Mouse (Mus musculus): Measurements from ENCODE around the gene BC016579.

Gene BC016579

GRCm38 (mm10) chr16:45653934-45654332, at the start of gene BC016579:
Gene BC016579, minus strand, starts transcription at chr16:45654068.
- peak; percentile 10 for DNase-seq (ENCODE audit: low spot score)

DNA sequence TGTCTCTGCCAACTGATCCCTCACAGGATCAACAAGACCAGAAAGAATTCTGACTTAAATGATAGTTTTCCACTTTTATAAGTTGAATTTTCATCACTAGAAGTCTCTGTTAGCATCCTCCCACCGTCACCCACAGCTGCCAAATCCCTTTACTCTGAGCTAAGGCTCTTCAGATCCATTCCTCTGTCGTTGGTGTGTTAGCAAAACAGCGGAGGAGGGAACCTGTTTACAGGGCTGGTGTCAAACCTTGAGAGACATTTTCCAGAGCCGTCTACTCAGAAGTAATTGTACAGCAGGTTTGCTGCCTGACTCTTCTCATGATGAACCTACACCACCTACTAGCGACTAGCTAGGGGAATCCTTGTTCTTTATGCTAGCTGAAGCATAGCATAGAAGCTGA, 45.4 kb upstream of the BC016579 start:
- no peak for DNase-seq (ENCODE audit: low spot score)

- no peak for DNase-seq (ENCODE audit: low spot score)
Measured at GRCm38 (mm10) chr16:45697996-45698395, 44.1 kb upstream of the BC016579 start.

GRCm38 (mm10) chr16:45695445-45696160, 41.7 kb upstream of the BC016579 start:
- DNase-seq (ENCODE audit: low spot score), result no peak

GRCm38 (mm10) chr16:45693558-45693957, 39.7 kb upstream of the BC016579 start, which contains the start of gene Tmprss7:
Gene Tmprss7, minus strand, starts transcription at chr16:45693658.
- no peak for DNase-seq (ENCODE audit: low spot score)

DNA sequence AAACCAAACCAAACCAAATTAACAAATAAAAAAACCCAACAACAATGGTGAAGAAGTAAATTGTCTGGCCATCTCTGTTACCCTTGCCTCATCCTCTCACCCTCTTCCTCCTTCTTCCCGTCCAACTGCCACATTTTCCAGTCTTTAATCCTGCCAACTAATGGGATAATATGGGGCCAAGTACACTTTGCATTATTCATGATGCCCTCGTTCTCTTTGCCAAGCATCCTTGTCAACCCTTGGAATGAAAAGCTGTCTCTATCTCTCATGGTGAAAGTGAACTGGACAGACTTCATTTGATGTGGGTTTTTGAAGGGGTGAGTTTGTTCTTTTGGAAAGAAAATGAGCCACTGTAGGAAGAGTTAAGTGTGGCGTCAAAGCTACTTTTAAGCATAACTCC, 39.0 kb upstream of the BC016579 start:
- DNase-seq (ENCODE audit: low spot score), result no peak

- peak; percentile 53 for DNase-seq (ENCODE audit: low spot score)
Measured at GRCm38 (mm10) chr16:45690178-45690577, 36.3 kb upstream of the BC016579 start.

GRCm38 (mm10) chr16:45686833-45687232, 33.0 kb upstream of the BC016579 start:
- no peak for DNase-seq (ENCODE audit: low spot score)

DNA sequence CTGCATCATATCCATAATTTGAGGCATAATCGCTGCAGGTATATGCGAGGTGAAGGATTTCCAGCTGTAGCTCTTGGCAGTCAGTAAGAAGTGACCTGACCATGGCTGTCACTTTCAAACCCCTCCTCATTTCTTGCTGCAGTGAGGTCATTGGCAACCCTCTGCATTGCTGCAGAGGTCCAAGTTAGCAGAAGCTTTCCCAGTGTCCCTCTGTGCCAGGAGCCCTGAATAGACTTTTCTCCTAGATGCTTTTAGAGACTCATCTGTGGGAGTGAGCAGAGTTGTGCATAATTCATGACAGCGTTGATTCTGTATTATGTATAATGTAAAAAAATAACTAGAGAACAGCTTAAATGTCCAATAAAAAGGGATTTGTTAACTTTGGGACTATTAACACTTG, 31.4 kb upstream of the BC016579 start:
- peak; percentile 21 for DNase-seq (ENCODE audit: low spot score)

DNA sequence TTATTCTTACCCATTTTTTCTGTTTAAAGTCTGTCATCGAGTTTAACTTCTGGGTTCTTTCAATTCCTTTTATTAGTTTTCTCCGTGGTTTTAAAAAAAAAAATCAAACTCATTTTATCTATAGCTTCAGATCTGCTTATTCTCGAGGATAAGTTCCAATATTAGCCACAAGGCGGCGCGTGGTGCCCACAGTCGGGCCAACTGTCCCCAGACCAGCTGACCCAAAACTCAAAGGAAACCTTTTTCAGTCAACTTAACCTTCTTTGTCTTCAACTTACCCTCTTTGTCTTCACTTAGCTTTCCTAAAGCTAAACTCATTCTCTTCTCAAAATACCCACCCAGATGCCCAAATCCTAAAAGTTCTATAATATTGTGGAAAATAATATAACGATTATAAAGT, 30.9 kb upstream of the BC016579 start:
- DNase-seq (ENCODE audit: low spot score), result peak; percentile 82

GRCm38 (mm10) chr16:45676462-45676861, 22.6 kb upstream of the BC016579 start:
- DNase-seq (ENCODE audit: low spot score), result peak; percentile 51

DNA sequence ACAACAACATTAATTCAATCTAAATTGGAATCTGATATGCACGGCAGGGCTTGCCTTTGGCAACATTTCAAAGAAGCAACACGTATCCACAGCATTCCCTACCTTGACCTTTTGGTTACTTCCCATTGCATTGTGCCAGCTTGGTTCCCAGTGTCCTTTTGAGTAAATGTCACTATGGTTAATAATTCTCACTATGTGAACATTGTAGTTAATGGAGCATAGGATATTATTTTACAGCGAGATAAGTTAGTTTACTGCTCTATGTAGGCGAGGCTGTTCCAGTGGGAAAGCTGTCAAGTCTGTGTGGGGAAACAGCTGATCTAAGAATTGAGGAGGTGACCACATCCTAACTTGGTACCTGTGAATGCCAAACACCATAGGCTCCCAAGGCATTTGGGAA, 16.1 kb upstream of the BC016579 start:
- no peak for DNase-seq (ENCODE audit: low spot score)

DNA sequence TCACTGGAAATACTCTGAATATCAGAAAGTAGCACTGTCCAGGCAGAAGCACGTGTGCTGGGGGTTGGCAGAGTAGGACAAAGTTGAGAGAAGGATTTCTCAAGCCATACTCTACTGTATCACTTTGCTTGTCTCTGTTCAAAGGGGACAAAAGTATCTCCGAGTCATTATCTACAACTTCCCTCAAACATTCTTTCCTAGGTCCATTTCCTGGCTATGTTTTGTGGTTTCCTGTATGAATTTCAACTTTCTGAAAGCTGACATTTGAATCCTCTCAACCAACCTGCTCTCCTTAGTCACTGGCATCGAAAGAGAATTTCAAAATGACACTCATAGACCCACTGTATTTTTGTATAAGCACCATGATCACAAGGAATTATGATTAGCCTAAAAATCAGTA, 14.3 kb upstream of the BC016579 start:
- no peak for DNase-seq (ENCODE audit: low spot score)

DNA sequence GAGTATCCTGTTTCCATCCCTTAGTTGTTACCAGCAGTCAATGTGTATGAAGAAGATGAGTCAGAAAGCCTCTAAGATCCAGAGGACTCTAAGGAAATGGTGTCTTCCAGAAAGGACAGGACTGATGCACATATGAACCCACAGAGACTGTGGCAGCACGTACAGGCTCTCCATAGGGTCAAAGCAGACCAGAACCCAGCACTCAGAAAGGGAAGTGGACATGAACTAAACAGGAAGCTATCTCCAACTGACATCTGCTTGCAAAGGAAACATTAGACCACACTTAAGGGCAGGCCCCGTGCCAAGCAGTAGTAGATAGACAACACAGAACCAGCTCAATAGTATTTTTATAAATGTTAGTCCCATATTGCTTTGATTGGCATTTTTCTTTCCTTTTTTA, 12.3 kb upstream of the BC016579 start:
- DNase-seq (ENCODE audit: low spot score), result no peak

DNA sequence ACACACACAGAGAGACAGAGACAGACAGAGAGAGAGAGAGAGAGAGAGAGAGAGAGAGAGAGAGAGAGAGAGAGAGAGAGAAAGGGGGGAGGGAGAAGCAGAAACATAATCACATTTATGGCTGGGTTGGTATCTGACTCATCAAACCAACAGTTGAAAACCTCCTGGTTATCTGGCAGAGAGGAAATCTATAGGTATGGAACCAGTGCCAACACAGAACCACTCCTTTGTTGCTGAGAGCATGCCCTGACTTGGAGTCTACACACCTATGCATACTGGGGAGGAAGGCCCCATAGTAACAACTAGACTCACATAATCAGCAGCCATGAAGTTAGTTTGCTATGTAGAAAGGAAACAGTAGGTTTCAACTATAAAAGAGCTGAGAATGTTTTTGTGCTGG, 8.5 kb upstream of the BC016579 start:
- no peak for DNase-seq (ENCODE audit: low spot score)

DNA sequence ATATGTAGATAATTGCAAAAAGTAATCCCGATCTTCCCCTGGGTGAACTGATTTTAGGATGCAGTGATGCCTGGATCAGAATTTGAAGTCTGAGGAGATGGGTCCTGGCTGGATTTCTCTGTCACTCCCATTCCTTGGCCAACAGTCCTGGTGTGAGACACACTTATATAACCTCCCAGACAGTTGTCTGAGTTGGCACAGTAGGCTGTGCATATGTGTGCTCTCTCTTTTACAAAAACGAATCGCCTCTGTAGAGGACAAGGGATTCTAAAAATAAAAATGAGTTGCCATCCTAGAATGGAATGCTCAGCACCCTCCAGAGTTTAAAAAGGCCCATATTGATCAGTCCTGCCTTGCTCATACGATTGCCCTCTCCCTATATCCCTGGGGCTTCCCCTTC, 5.7 kb upstream of the BC016579 start:
- no peak for DNase-seq (ENCODE audit: low spot score)

- no peak for DNase-seq (ENCODE audit: low spot score)
Measured at GRCm38 (mm10) chr16:45658248-45658647, 4.4 kb upstream of the BC016579 start.

- no peak for DNase-seq (ENCODE audit: low spot score)
Measured at GRCm38 (mm10) chr16:45657574-45658159, 3.8 kb upstream of the BC016579 start.

DNA sequence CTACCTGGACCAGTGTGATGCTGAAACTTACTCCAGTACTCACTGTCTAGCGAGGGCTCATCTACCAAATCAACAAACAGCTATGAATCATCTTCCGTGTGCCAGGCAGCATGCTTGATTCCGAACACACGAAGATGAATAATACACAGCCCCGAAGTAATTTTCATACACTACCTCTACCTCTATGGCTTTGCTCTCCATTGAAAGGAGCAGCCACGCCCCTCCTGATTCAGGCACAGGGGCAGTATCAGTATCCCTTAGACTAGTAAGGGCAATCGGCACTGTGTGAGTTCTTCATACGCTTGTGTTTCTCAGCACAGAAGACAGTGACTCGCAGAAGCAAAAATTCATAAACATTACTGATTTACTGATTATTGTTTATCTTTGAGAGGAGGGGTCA, 597 bp upstream of the BC016579 start:
- DNase-seq (ENCODE audit: low spot score), result no peak

- DNase-seq (ENCODE audit: low spot score), result peak; percentile 12
Measured at GRCm38 (mm10) chr16:45653009-45653933, 597 bp downstream of the BC016579 start.

- DNase-seq (ENCODE audit: low spot score), result no peak
Measured at GRCm38 (mm10) chr16:45651497-45651896, 2.4 kb downstream of the BC016579 start.

- no peak for DNase-seq (ENCODE audit: low spot score)
Measured at GRCm38 (mm10) chr16:45644380-45644779, 9.5 kb downstream of the BC016579 start.

DNA sequence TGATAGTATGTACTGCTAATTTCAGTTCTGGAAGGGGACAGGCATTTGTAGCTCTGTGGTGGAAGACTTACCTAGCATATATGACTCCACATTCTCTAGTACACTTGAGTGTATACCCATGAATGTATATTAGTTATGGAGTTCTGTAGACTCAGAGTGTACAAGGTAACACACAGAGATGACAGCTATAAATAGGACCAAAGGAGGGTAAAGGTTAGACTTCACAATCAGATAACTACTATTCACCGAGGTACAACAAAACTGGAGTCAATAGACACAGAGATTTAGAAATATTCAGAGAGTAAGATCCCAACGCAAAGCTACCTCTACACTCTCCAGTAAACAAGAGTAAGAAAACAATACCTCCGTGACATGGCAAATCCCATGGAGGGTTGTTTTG, 9.9 kb downstream of the BC016579 start:
- DNase-seq (ENCODE audit: low spot score), result no peak
